ENCODE assay signal across 11 mouse cellular contexts in the genomic region with DNA sequence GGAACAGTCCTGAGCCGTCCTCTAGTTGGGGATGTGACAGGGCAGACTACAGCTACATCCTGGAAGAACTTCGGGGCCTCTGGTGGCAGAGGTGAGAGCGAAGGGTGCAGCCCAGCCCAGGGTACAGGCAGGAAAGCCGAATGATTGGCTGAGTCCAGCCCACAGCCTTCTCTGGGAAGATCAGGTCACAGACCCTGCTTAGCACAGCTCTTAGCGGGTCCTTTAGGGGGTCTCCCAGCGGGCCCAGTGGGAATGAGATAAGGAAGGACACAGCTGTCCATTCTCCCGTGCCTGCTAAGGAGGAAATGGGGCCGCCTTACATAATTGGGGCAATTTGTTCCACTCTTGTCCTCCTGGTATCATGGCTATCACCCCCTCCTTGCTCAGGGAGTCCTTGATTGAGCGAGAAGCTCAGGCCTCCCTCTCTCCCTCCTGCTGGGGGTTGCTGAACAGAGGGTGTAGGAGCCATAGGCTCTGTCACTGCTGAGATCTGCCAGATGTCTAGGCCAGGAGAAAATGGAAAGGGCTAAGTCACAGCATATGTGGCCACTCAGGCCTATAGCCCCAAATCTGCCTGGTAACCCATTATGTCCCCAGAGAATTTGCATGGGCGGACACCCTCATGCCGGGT. TPM values are rescaled to one million over a fixed set of nuclear protein-coding genes. Genes with fewer than 3 reads are reported as not detected.
A peak's percentile ranks its signal among the peaks of the same experiment; 100 is the strongest.
DNase-seq lines count a peak whose midpoint lies in the region; ATAC-seq and TF ChIP-seq lines count a peak whose summit lies in the region.
"Had no signal": no experiment of that assay in that cellular context is flagged by ENCODE, and none has a peak within 500 bp of the region (broad histone marks: within the 10 kb centered on the region; RNA-seq: fewer than 3 reads in every experiment).

No protein-coding gene starts in this region.

- DNase-seq in forebrain, embryonic 11.5 days (ENCODE audit: low spot score): no peak
- no peak for DNase-seq in kidney, postnatal 0 days (ENCODE audit: low spot score)
- DNase-seq in kidney, adult 18-20 months: no peak
- DNase-seq in midbrain, embryonic 11.5 days (ENCODE audit: low spot score, missing footprints): no peak
- DNase-seq in retina, postnatal 1 day: peak; percentile 62
- DNase-seq in left cerebral cortex, postnatal 25 days (ENCODE audit: low spot score in 2 of 2): no peak
- DNase-seq: adrenal gland, postnatal 25 days; cerebellum, adult 11 months; lung, adult 18-20 months had no signal

- 48% methylated on average over 11 of the region's 11 CpGs for WGBS in forebrain, embryonic 11.5 days
- 65% methylated on average over 11 of the region's 11 CpGs for WGBS in forebrain, embryonic 15.5 days
- WGBS in kidney, postnatal 0 days: 35% methylated on average over 11 of the region's 11 CpGs
- 49% methylated on average over 11 of the region's 11 CpGs for WGBS in midbrain, embryonic 11.5 days

- no peaks in the 10 kb centered on the region for H3K9me3 ChIP-seq in forebrain, embryonic 11.5 days (ENCODE audit: control insufficient read depth, low read length)
- no peaks in the 10 kb centered on the region for H3K9me3 ChIP-seq in forebrain, embryonic 15.5 days
- H3K9me3 ChIP-seq in kidney, postnatal 0 days (replicated peaks; ENCODE audit: low read length): no peaks in the 10 kb centered on the region
- no peaks in the 10 kb centered on the region for H3K9me3 ChIP-seq in midbrain, embryonic 11.5 days (ENCODE audit: control insufficient read depth, low read length)

- peak; percentile 47 for ATAC-seq in forebrain, embryonic 11.5 days (replicated peaks; ENCODE audit: low FRiP score)
- ATAC-seq in forebrain, embryonic 15.5 days (replicated peaks): no peak
- ATAC-seq in kidney, postnatal 0 days (replicated peaks; ENCODE audit: low FRiP score, low read depth): 0 out of 2 replicates have a peak, but pooled peaks have one; percentile 22
- ATAC-seq in midbrain, embryonic 11.5 days (ENCODE audit: low FRiP score): peak; percentile 54
- ATAC-seq in erythroblast, adult 5-6 weeks (replicated peaks; ENCODE audit: low FRiP score, poor library complexity, severe bottlenecking): no peak

- no peak overlapping the region for H3K4me2 ChIP-seq in forebrain, embryonic 11.5 days (ENCODE audit: low read depth, low read length, severe bottlenecking)
- no peak overlapping the region for H3K4me2 ChIP-seq in forebrain, embryonic 15.5 days (replicated peaks)
- no peak overlapping the region for H3K4me2 ChIP-seq in kidney, postnatal 0 days (ENCODE audit: low read length)
- H3K4me2 ChIP-seq in midbrain, embryonic 11.5 days: no peak overlapping the region

- H3K27ac ChIP-seq in forebrain, embryonic 11.5 days (ENCODE audit: low read depth, low read length): 0 out of 2 replicates have a peak overlapping the region, but pooled peaks have one; percentile 12
- H3K27ac ChIP-seq in forebrain, embryonic 15.5 days (replicated peaks): no peak overlapping the region
- no peak overlapping the region for H3K27ac ChIP-seq in kidney, postnatal 0 days
- peak overlapping the region; percentile 35; the same call in 1 of the 2 replicates for H3K27ac ChIP-seq in midbrain, embryonic 11.5 days (ENCODE audit: low read depth, low read length)

- no peak overlapping the region for H3K4me3 ChIP-seq in forebrain, embryonic 11.5 days (ENCODE audit: low read depth, low read length)
- H3K4me3 ChIP-seq in forebrain, embryonic 15.5 days: no peak overlapping the region
- no peak overlapping the region for H3K4me3 ChIP-seq in kidney, postnatal 0 days (replicated peaks; ENCODE audit: low read depth, low read length)
- no peak overlapping the region for H3K4me3 ChIP-seq in midbrain, embryonic 11.5 days (ENCODE audit: low read depth, low read length)

- no peak overlapping the region for H3K9ac ChIP-seq in forebrain, embryonic 11.5 days (ENCODE audit: low read length)
- H3K9ac ChIP-seq in forebrain, embryonic 15.5 days (replicated peaks): no peak overlapping the region
- no peak overlapping the region for H3K9ac ChIP-seq in kidney, postnatal 0 days (ENCODE audit: low read depth, low read length)
- H3K9ac ChIP-seq in midbrain, embryonic 11.5 days (ENCODE audit: low read length): no peak overlapping the region

- no peak for TF ChIP-seq CTCF in kidney, postnatal 0 days (IDR thresholded peaks at IDR 0.05; ENCODE audit: low read depth)

- no peaks in the 10 kb centered on the region for H3K4me1 ChIP-seq in forebrain, embryonic 11.5 days (replicated peaks; ENCODE audit: control insufficient read depth, insufficient read depth, low read length)
- H3K4me1 ChIP-seq in forebrain, embryonic 15.5 days: peaks cover 22% of the 10 kb centered on the region
- peaks cover 11% of the 10 kb centered on the region; the same call in 1 of the 2 replicates for H3K4me1 ChIP-seq in kidney, postnatal 0 days (replicated peaks; ENCODE audit: insufficient read depth, low read length)
- H3K4me1 ChIP-seq in midbrain, embryonic 11.5 days (ENCODE audit: control insufficient read depth, insufficient read depth, low read length): peaks cover 9% of the 10 kb centered on the region; the same call in 1 of the 2 replicates

- intact Hi-C loops in left cerebral cortex, postnatal 25 days (cut with DNase I): no loop called here

- no peaks in the 10 kb centered on the region for H3K27me3 ChIP-seq in forebrain, embryonic 11.5 days (ENCODE audit: control insufficient read depth, insufficient read depth, low read length)
- peaks cover 35% of the 10 kb centered on the region for H3K27me3 ChIP-seq in forebrain, embryonic 15.5 days
- no peaks in the 10 kb centered on the region for H3K27me3 ChIP-seq in kidney, postnatal 0 days (ENCODE audit: insufficient read depth, low read length)
- no peaks in the 10 kb centered on the region for H3K27me3 ChIP-seq in midbrain, embryonic 11.5 days (ENCODE audit: control insufficient read depth, insufficient read depth, low read length)

- no peaks in the 10 kb centered on the region for H3K36me3 ChIP-seq in forebrain, embryonic 11.5 days (ENCODE audit: control insufficient read depth, insufficient read depth, low read length)
- H3K36me3 ChIP-seq in forebrain, embryonic 15.5 days: no peaks in the 10 kb centered on the region
- no peaks in the 10 kb centered on the region for H3K36me3 ChIP-seq in kidney, postnatal 0 days (ENCODE audit: insufficient read depth, low read length)
- no peaks in the 10 kb centered on the region for H3K36me3 ChIP-seq in midbrain, embryonic 11.5 days (ENCODE audit: control insufficient read depth, insufficient read depth, low read length)

RNA-seq across cellular contexts. Expression of gene Cacna2d2, which starts 52.6 kb away (rescaled TPM):
- 1.8 and 2.8 TPM in 2 replicates for polyA plus RNA-seq in forebrain, embryonic 11.5 days (2014; fragmentation: Nextera tagmentation; extraction: Ambion mirVana)
- polyA plus RNA-seq in forebrain, embryonic 15.5 days (2015; fragmentation: Nextera tagmentation; extraction: Ambion mirVana): 3.9 and 4.2 TPM in 2 replicates
- 0.64 TPM in 2 replicates for polyA plus RNA-seq in kidney, postnatal 0 days (2015; fragmentation: Nextera tagmentation; extraction: Ambion mirVana)
- polyA plus RNA-seq in midbrain, embryonic 11.5 days (2014; fragmentation: Nextera tagmentation; extraction: Ambion mirVana): 1.3 and 1.7 TPM in 2 replicates
- 0.63 TPM in 1 of 2 replicates, not detected in the other for total RNA-seq in erythroblast, adult 5-6 weeks (2015; ENCODE audit: low replicate concordance)
- not detected in 2 replicates for total RNA-seq in erythroblast, adult 5-6 weeks (2017; ENCODE audit: low replicate concordance)
- total RNA-seq in left cerebral cortex, postnatal 25 days (2021): 10 to 100 TPM; 25.4 to 40.2 TPM

Comparison
In these comparisons a context has a peak if more than half of its experiments do, and no peak if none do; other contexts are left out.
1. ATAC-seq: peak in forebrain, embryonic 11.5 days (single experiment), kidney, postnatal 0 days (single experiment) and midbrain, embryonic 11.5 days (single experiment); none in forebrain, embryonic 15.5 days (single experiment) and erythroblast, adult 5-6 weeks (single experiment).
2. H3K27ac ChIP-seq: peak in forebrain, embryonic 11.5 days (single experiment) and midbrain, embryonic 11.5 days (single experiment); none in forebrain, embryonic 15.5 days (single experiment) and kidney, postnatal 0 days (single experiment).